Mouse (Mus musculus) limb, embryonic 12.5 days (tissue): ENCODE data around the gene Vwa3a. TPM values are rescaled to one million over a fixed set of nuclear protein-coding genes. Genes with fewer than 3 reads are reported as not detected.
"Not testable (repeated sequence)": the region's sequence is repeated elsewhere in the genome, so short reads cannot be mapped to it uniquely, and the experiment has no call there.

ENCODE experiments used
- ATAC-seq: fragments of 200-750 bp; cut with Nextera tagmentation; 2 replicates; pipeline ENCODE4 v1.8.0; 2017; ENCODE audit warnings: low read depth, moderate TSS enrichment; ENCODE audit not compliant: insufficient number of reproducible peaks, insufficient read depth, low FRiP score, low TSS enrichment
- H3K27ac ChIP-seq: fragments of 300-500 bp; sonication (generic); 2 replicates; pipeline ENCODE4 v1.5.1; 2016; ENCODE audit warnings: mild to moderate bottlenecking, moderate library complexity
- H3K27me3 ChIP-seq: fragments of 300-500 bp; sonication (generic); 2 replicates; pipeline ENCODE4 v1.6.1; 2016; ENCODE audit warnings: mild to moderate bottlenecking, moderate library complexity
- H3K36me3 ChIP-seq: fragments of 300-500 bp; sonication (generic); 2 replicates; pipeline ENCODE4 v1.6.1; 2016; ENCODE audit warnings: mild to moderate bottlenecking, moderate library complexity
- H3K4me1 ChIP-seq: fragments of 300-500 bp; sonication (generic); replicated peaks from 2 replicates; pipeline ENCODE4 v1.6.1; 2016
- H3K4me2 ChIP-seq: fragments of 300-500 bp; sonication (generic); 2 replicates; pipeline ENCODE4 v1.6.1; 2016; ENCODE audit warnings: mild to moderate bottlenecking, moderate library complexity
- H3K4me3 ChIP-seq: fragments of 300-500 bp; sonication (generic); replicated peaks from 2 replicates; pipeline ENCODE4 v1.5.1; 2016; ENCODE audit warnings: mild to moderate bottlenecking
- H3K9ac ChIP-seq: fragments of 300-500 bp; sonication (generic); replicated peaks from 2 replicates; pipeline ENCODE4 v1.6.1; 2016; ENCODE audit warnings: mild to moderate bottlenecking, moderate library complexity
- H3K9me3 ChIP-seq: fragments of 300-500 bp; sonication (generic); 2 replicates; pipeline ENCODE4 v1.6.1; 2016; ENCODE audit warnings: mild to moderate bottlenecking, moderate library complexity
- WGBS: fragments of 180-500 bp; shearing (Covaris S2); methylation state at CpG from one replicate; pipeline ENCODE4 v1.1.7; 2016; 5-methylcytosine and 5-hydroxymethylcytosine counted together
- polyA plus RNA-seq: library from polyadenylated mRNA; unstranded; fragments of >200 nt; fragmentation: Nextera tagmentation; extraction: Ambion mirVana; gene quantifications from 2 replicates; pipeline ENCODE4 v1.2.1, GENCODE M21; 2016

Vwa3a gene
- polyA plus RNA-seq: 0.24 and 0.28 TPM in 2 replicates

GRCm38 (mm10) chr7:120739018-120739417 lies at the start of gene Vwa3a:
TSS of gene Vwa3a (plus strand) at chr7:120739318.
- no peak within 1 kb of the TSS for H3K4me3 ChIP-seq
- no peaks in the 10 kb centered on the region for H3K9me3 ChIP-seq
- no peak for ATAC-seq
- no peak within 1 kb of the TSS for H3K9ac ChIP-seq
- H3K27me3 ChIP-seq: no peaks in the 10 kb centered on the region
- H3K4me2 ChIP-seq: no peak within 1 kb of the TSS
- peaks cover 11% of the 10 kb centered on the region; the same call in 1 of the 2 replicates for H3K36me3 ChIP-seq
- WGBS: 69% methylated on average over 6 of the region's 6 CpGs
- no peak within 1 kb of the TSS for H3K27ac ChIP-seq
- H3K4me1 ChIP-seq: peaks cover 3% of the 10 kb centered on the region; the same call in 1 of the 2 replicates

GRCm38 (mm10) chr7:120690634-120691033 lies 48.5 kb upstream of the Vwa3a start:
- 72% methylated on average over 4 of the region's 4 CpGs for WGBS

GRCm38 (mm10) chr7:120693831-120694375 lies 45.2 kb upstream of the Vwa3a start:
- H3K27ac ChIP-seq: no peak overlapping the region
- H3K9me3 ChIP-seq: no peaks in the 10 kb centered on the region
- no peak overlapping the region for H3K4me2 ChIP-seq
- H3K4me1 ChIP-seq: peaks cover 3% of the 10 kb centered on the region; the same call in 1 of the 2 replicates
- WGBS: 92% methylated on average over 5 of the region's 5 CpGs
- peaks cover 24% of the 10 kb centered on the region for H3K36me3 ChIP-seq
- H3K9ac ChIP-seq: no peak overlapping the region
- no peak for ATAC-seq
- H3K27me3 ChIP-seq: no peaks in the 10 kb centered on the region
- H3K4me3 ChIP-seq: no peak overlapping the region

More at GRCm38 (mm10) chr7:120690634-120691033, 48.5 kb upstream of the Vwa3a start:
- no peak overlapping the region for H3K4me2 ChIP-seq
- H3K27ac ChIP-seq: no peak overlapping the region
- H3K9me3 ChIP-seq: no peaks in the 10 kb centered on the region
- peaks cover 1% of the 10 kb centered on the region; the same call in 1 of the 2 replicates for H3K4me1 ChIP-seq
- no peaks in the 10 kb centered on the region for H3K27me3 ChIP-seq
- no peak overlapping the region for H3K9ac ChIP-seq
- H3K4me3 ChIP-seq: no peak overlapping the region
- ATAC-seq: no peak
- H3K36me3 ChIP-seq: peaks cover 18% of the 10 kb centered on the region

GRCm38 (mm10) chr7:120695196-120695595 lies 43.9 kb upstream of the Vwa3a start:
- Histone ChIP-seq H3K4me2 (no peak overlapping the region), H3K9ac (no peak overlapping the region), H3K4me1 (peaks cover 10% of the 10 kb centered on the region; the same call in 1 of the 2 replicates), H3K9me3 (no peaks in the 10 kb centered on the region), H3K4me3 (no peak overlapping the region), H3K27me3 (no peaks in the 10 kb centered on the region), H3K27ac (no peak overlapping the region), H3K36me3 (peaks cover 24% of the 10 kb centered on the region)
- ATAC-seq: no peak
- 30% methylated on average over 6 of the region's 6 CpGs for WGBS

- Histone ChIP-seq H3K9me3 (no peaks in the 10 kb centered on the region), H3K9ac (no peak overlapping the region), H3K27me3 (no peaks in the 10 kb centered on the region), H3K4me2 (no peak overlapping the region), H3K27ac (no peak overlapping the region), H3K36me3 (peaks cover 23% of the 10 kb centered on the region), H3K4me1 (peaks cover 10% of the 10 kb centered on the region; the same call in 1 of the 2 replicates), H3K4me3 (no peak overlapping the region)
- WGBS: 70% methylated on average over 1 of the region's 1 CpGs
- no peak for ATAC-seq
These were observed 43.5 kb upstream of the Vwa3a start for GRCm38 (mm10) chr7:120695641-120696040.

- Histone ChIP-seq H3K4me2 (no peak overlapping the region), H3K27me3 (no peaks in the 10 kb centered on the region), H3K4me3 (no peak overlapping the region), H3K4me1 (peaks cover 10% of the 10 kb centered on the region; the same call in 1 of the 2 replicates), H3K9ac (no peak overlapping the region), H3K36me3 (peaks cover 16% of the 10 kb centered on the region), H3K9me3 (no peaks in the 10 kb centered on the region), H3K27ac (no peak overlapping the region)
- WGBS: 91% methylated on average over 2 of the region's 2 CpGs
- no peak for ATAC-seq
These were observed 42.8 kb upstream of the Vwa3a start for GRCm38 (mm10) chr7:120696331-120696730.

- Histone ChIP-seq H3K4me1 (peaks cover 10% of the 10 kb centered on the region; the same call in 1 of the 2 replicates), H3K9ac (no peak overlapping the region), H3K4me2 (no peak overlapping the region), H3K4me3 (no peak overlapping the region), H3K36me3 (peaks cover 7% of the 10 kb centered on the region), H3K27ac (0 out of 2 replicates have a peak overlapping the region, but pooled peaks have one; percentile 53), H3K9me3 (no peaks in the 10 kb centered on the region), H3K27me3 (no peaks in the 10 kb centered on the region)
- 90% methylated on average over 6 of the region's 6 CpGs for WGBS
- ATAC-seq: no peak
These were observed 39.5 kb upstream of the Vwa3a start for GRCm38 (mm10) chr7:120699586-120699985.

- Histone ChIP-seq H3K27ac (no peak overlapping the region), H3K36me3 (no peaks in the 10 kb centered on the region), H3K4me1 (peaks cover 7% of the 10 kb centered on the region; the same call in 1 of the 2 replicates), H3K4me2 (no peak overlapping the region), H3K27me3 (no peaks in the 10 kb centered on the region), H3K4me3 (no peak overlapping the region), H3K9ac (no peak overlapping the region), H3K9me3 (no peaks in the 10 kb centered on the region)
- WGBS: 95% methylated on average over 3 of the region's 3 CpGs
- ATAC-seq: no peak
These were observed 35.2 kb upstream of the Vwa3a start for GRCm38 (mm10) chr7:120703888-120704287.

GRCm38 (mm10) chr7:120712071-120712470 lies 27.0 kb upstream of the Vwa3a start:
- ATAC-seq: no peak

GRCm38 (mm10) chr7:120713225-120713624 lies 25.9 kb upstream of the Vwa3a start:
- Histone ChIP-seq H3K4me3 (no peak overlapping the region), H3K27ac (no peak overlapping the region), H3K4me1 (peaks cover 13% of the 10 kb centered on the region), H3K9me3 (no peaks in the 10 kb centered on the region), H3K27me3 (no peaks in the 10 kb centered on the region), H3K9ac (no peak overlapping the region), H3K4me2 (no peak overlapping the region), H3K36me3 (peaks cover 4% of the 10 kb centered on the region; the same call in 1 of the 2 replicates)
- 85% methylated on average over 2 of the region's 2 CpGs for WGBS
- no peak for ATAC-seq

More at GRCm38 (mm10) chr7:120712071-120712470, 27.0 kb upstream of the Vwa3a start:
- Histone ChIP-seq H3K27ac (no peak overlapping the region), H3K9ac (no peak overlapping the region), H3K4me1 (peaks cover 2% of the 10 kb centered on the region; the same call in 1 of the 2 replicates), H3K9me3 (no peaks in the 10 kb centered on the region), H3K4me2 (no peak overlapping the region), H3K27me3 (no peaks in the 10 kb centered on the region), H3K4me3 (no peak overlapping the region), H3K36me3 (peaks cover 4% of the 10 kb centered on the region; the same call in 1 of the 2 replicates)
- 88% methylated on average over 2 of the region's 2 CpGs for WGBS

GRCm38 (mm10) chr7:120713951-120714350 lies 25.2 kb upstream of the Vwa3a start:
- H3K9me3 ChIP-seq, H3K27ac ChIP-seq, H3K4me3 ChIP-seq, ATAC-seq, H3K27me3 ChIP-seq, H3K4me2 ChIP-seq, H3K9ac ChIP-seq, H3K36me3 ChIP-seq: not testable (repeated sequence)
- WGBS: 87% methylated on average over 11 of the region's 11 CpGs
- peaks cover 16% of the 10 kb centered on the region for H3K4me1 ChIP-seq
